Mouse (Mus musculus): ENCODE data around the gene Dis3l.

- no peak for TF ChIP-seq CTCF (IDR thresholded peaks at IDR 0.05; ENCODE audit: low read depth)
- TF ChIP-seq EP300 (IDR thresholded peaks at IDR 0.05; ENCODE audit: low read depth): no peak
These were observed 66.8 kb downstream of the Dis3l start for GRCm38 (mm10) chr9:64274291-64274690.
